Mouse (Mus musculus) olfactory bulb, adult 2 months (tissue): ENCODE data around the gene Cap1. TPM values are rescaled to one million over a fixed set of nuclear protein-coding genes. Genes with fewer than 3 reads are reported as not detected.

ENCODE experiments used
- H3K27ac ChIP-seq: fragments of 200-500 bp; 2 replicates; pipeline ENCODE4 v1.5.1; 2012; ENCODE audit warnings: low read depth, low read length; ENCODE audit not compliant: insufficient read depth
- H3K4me1 ChIP-seq: fragments of 200-500 bp; 2 replicates; pipeline ENCODE4 v1.6.1; 2012; ENCODE audit warnings: low read length; ENCODE audit not compliant: control insufficient read depth, insufficient read depth
- H3K4me3 ChIP-seq: fragments of 200-500 bp; 2 replicates; pipeline ENCODE4 v1.5.1; 2012; ENCODE audit warnings: mild to moderate bottlenecking, low read depth, low read length, moderate library complexity; ENCODE audit not compliant: insufficient read depth
- CTCF ChIP-seq: fragments of 200-500 bp; IDR thresholded peaks from 2 replicates; pipeline ENCODE4 v1.5.1; 2012; ENCODE audit warnings: low read depth, mild to moderate bottlenecking, low read length, moderate library complexity; ENCODE audit not compliant: insufficient read depth
- POLR2A ChIP-seq: fragments of 200-500 bp; IDR thresholded peaks from 2 replicates; pipeline ENCODE4 v1.6.1; 2012; ENCODE audit warnings: mild to moderate bottlenecking, low read depth, low read length, moderate library complexity; ENCODE audit not compliant: insufficient read depth
- WGBS: fragments of 180-500 bp; shearing (Covaris S2); methylation state at CpG from one replicate; pipeline ENCODE4 v1.1.7; 2018; 5-methylcytosine and 5-hydroxymethylcytosine counted together
- polyA plus RNA-seq: library from polyadenylated mRNA; stranded (reverse); fragments of >200 nt; gene quantifications from 2 replicates; pipeline ENCODE4 v1.2.4, GENCODE M21; 2012; ENCODE audit warnings: low replicate concordance; ENCODE audit not compliant: missing spikeins, insufficient read depth, insufficient read length

Cap1 gene
- polyA plus RNA-seq = 117 TPM in 1 of 2 replicates, not detected in the other

- Histone ChIP-seq H3K27ac (peak within 1 kb of the TSS; percentile 98), H3K4me3 (peak within 1 kb of the TSS; percentile 72), H3K4me1 (peaks cover 5% of the 10 kb centered on the region)
- TF ChIP-seq POLR2A = peak; percentile 95
- no peak for TF ChIP-seq CTCF
- under 1% methylated on average over 49 of the region's 49 CpGs for whole genome bisulfite sequencing
Measured at GRCm38 (mm10) chr4:122885768-122886578, at the start of gene Cap1. TSS of gene Cap1 (minus strand) at chr4:122886056.

- no peak overlapping the region for H3K4me3 ChIP-seq
- no peaks in the 10 kb centered on the region for H3K4me1 ChIP-seq
- 77% methylated on average over 3 of the region's 3 CpGs for WGBS
- TF ChIP-seq CTCF (no peak), POLR2A (no peak)
- H3K27ac ChIP-seq = no peak overlapping the region
Measured at GRCm38 (mm10) chr4:122933857-122934256, 48.0 kb upstream of the Cap1 start.

GRCm38 (mm10) chr4:122933051-122933591, 47.3 kb upstream of the Cap1 start:
- WGBS = 82% methylated on average over 3 of the region's 3 CpGs
- TF ChIP-seq CTCF (no peak), POLR2A (no peak)
- no peak overlapping the region for H3K27ac ChIP-seq
- H3K4me3 ChIP-seq = no peak overlapping the region
- no peaks in the 10 kb centered on the region for H3K4me1 ChIP-seq

GRCm38 (mm10) chr4:122932239-122932978, 46.6 kb upstream of the Cap1 start:
- H3K4me1 ChIP-seq = no peaks in the 10 kb centered on the region
- H3K27ac ChIP-seq = no peak overlapping the region
- TF ChIP-seq CTCF (no peak), POLR2A (no peak)
- 82% methylated on average over 8 of the region's 8 CpGs for WGBS
- H3K4me3 ChIP-seq = no peak overlapping the region

- Histone ChIP-seq H3K4me1 (no peaks in the 10 kb centered on the region), H3K27ac (no peak overlapping the region), H3K4me3 (no peak overlapping the region)
- TF ChIP-seq POLR2A = no peak
- no peak for TF ChIP-seq CTCF
- 96% methylated on average over 2 of the region's 2 CpGs for WGBS
Measured at GRCm38 (mm10) chr4:122930939-122931590, 45.2 kb upstream of the Cap1 start.

- Histone ChIP-seq H3K4me3 (no peak overlapping the region), H3K27ac (no peak overlapping the region), H3K4me1 (no peaks in the 10 kb centered on the region)
- WGBS = 86% methylated on average over 15 of the region's 15 CpGs
- TF ChIP-seq CTCF = no peak
- no peak for TF ChIP-seq POLR2A
Measured at GRCm38 (mm10) chr4:122923392-122924344, 37.8 kb upstream of the Cap1 start.

- TF ChIP-seq CTCF = no peak
- TF ChIP-seq POLR2A = no peak
- H3K4me1 ChIP-seq = no peaks in the 10 kb centered on the region
- H3K27ac ChIP-seq = no peak overlapping the region
- WGBS = 10% methylated on average over 1 of the region's 1 CpGs
- H3K4me3 ChIP-seq = no peak overlapping the region
Measured at GRCm38 (mm10) chr4:122922841-122923240, 37.0 kb upstream of the Cap1 start.

GRCm38 (mm10) chr4:122915985-122916384, 30.1 kb upstream of the Cap1 start:
- H3K4me3 ChIP-seq = no peak overlapping the region
- 71% methylated on average over 4 of the region's 4 CpGs for WGBS

More at GRCm38 (mm10) chr4:122915985-122916384, 30.1 kb upstream of the Cap1 start:
- Histone ChIP-seq H3K4me1 (no peaks in the 10 kb centered on the region), H3K27ac (no peak overlapping the region)
- TF ChIP-seq CTCF = no peak
- TF ChIP-seq POLR2A = no peak
